Mouse (Mus musculus) limb, embryonic 15.5 days (tissue): ENCODE results near the gene Minos1. TPM values are rescaled to one million over a fixed set of nuclear protein-coding genes. Genes with fewer than 3 reads are reported as not detected.

Source experiments
- ATAC-seq: fragments of 200-750 bp; cut with Nextera tagmentation; 2 replicates; pipeline ENCODE4 v1.8.0; 2017; ENCODE audit warnings: low read depth, moderate TSS enrichment; ENCODE audit not compliant: insufficient number of reproducible peaks, low FRiP score, low TSS enrichment
- H3K27ac ChIP-seq: fragments of 300-500 bp; sonication (generic); 2 replicates; pipeline ENCODE4 v1.5.1; 2015; ENCODE audit warnings: moderate library complexity, mild to moderate bottlenecking, inconsistent platforms
- H3K27me3 ChIP-seq: fragments of 300-500 bp; sonication (generic); 2 replicates; pipeline ENCODE4 v1.6.1; 2015; ENCODE audit warnings: inconsistent platforms
- H3K36me3 ChIP-seq: fragments of 300-500 bp; sonication (generic); 2 replicates; pipeline ENCODE4 v1.6.1; 2015; ENCODE audit warnings: inconsistent platforms
- H3K4me1 ChIP-seq: fragments of 300-500 bp; sonication (generic); 2 replicates; pipeline ENCODE4 v1.6.1; 2015; ENCODE audit warnings: inconsistent platforms
- H3K4me2 ChIP-seq: fragments of 300-500 bp; sonication (generic); 2 replicates; pipeline ENCODE4 v1.6.1; 2015; ENCODE audit warnings: mild to moderate bottlenecking, inconsistent platforms
- H3K4me3 ChIP-seq: fragments of 300-500 bp; sonication (generic); 2 replicates; pipeline ENCODE4 v1.5.1; 2015; ENCODE audit warnings: mild to moderate bottlenecking, inconsistent platforms
- H3K9ac ChIP-seq: fragments of 300-500 bp; sonication (generic); 2 replicates; pipeline ENCODE4 v1.6.1; 2015; ENCODE audit warnings: inconsistent platforms
- H3K9me3 ChIP-seq: fragments of 300-500 bp; sonication (generic); 2 replicates; pipeline ENCODE4 v1.6.1; 2016; ENCODE audit warnings: inconsistent platforms
- WGBS: fragments of 180-500 bp; shearing (Covaris S2); methylation state at CpG from one replicate; pipeline ENCODE4 v1.1.7; 2015; 5-methylcytosine and 5-hydroxymethylcytosine counted together
- polyA plus RNA-seq: library from polyadenylated mRNA; unstranded; fragments of >200 nt; fragmentation: Nextera tagmentation; extraction: Ambion mirVana; gene quantifications from 2 replicates; pipeline ENCODE4 v1.2.1, GENCODE M21; 2015

Gene Minos1
- polyA plus RNA-seq, 1 experiment from 2014 or later, result 467 TPM

DNA sequence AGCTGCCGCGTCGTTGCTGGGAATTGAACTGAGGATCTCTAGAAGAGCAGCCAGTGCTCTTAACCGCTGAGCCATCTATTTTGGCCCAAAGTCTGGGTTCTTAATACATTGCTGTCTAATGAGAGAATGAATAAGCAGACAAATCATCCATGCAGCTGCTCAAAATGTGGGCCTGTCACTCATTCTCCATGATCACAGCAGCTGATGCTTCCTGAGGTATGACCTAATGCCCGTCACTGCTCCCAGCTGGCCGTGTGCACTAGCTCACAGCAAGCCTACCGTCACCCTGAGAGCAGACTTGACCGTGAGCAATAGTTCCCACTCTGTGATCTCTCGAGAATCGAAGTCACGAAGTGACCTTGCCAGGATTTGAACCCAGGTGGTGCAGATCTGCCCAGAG, 51.5 kb downstream of the Minos1 start:
- no peak overlapping the region for H3K9ac ChIP-seq
- peaks cover 33% of the 10 kb centered on the region for H3K27me3 ChIP-seq
- WGBS, result 78% methylated on average over 11 of the region's 11 CpGs
- H3K27ac ChIP-seq, result no peak overlapping the region
- no peak overlapping the region for H3K4me3 ChIP-seq
- no peak overlapping the region for H3K4me2 ChIP-seq
- H3K36me3 ChIP-seq, result peaks cover 6% of the 10 kb centered on the region
- no peak for ATAC-seq
- peaks cover 31% of the 10 kb centered on the region for H3K4me1 ChIP-seq
- H3K9me3 ChIP-seq, result no peaks in the 10 kb centered on the region

- Histone ChIP-seq H3K9me3 (no peaks in the 10 kb centered on the region), H3K4me1 (peaks cover 38% of the 10 kb centered on the region), H3K36me3 (peaks cover 3% of the 10 kb centered on the region; the same call in 1 of the 2 replicates), H3K9ac (no peak overlapping the region), H3K27me3 (peaks cover 40% of the 10 kb centered on the region), H3K27ac (no peak overlapping the region), H3K4me3 (no peak overlapping the region), H3K4me2 (no peak overlapping the region)
- no peak for ATAC-seq
- WGBS, result 8% methylated on average over 4 of the region's 4 CpGs
Observed at GRCm38 (mm10) chr4:139078726-139079125, 52.2 kb downstream of the Minos1 start.

- peaks cover 35% of the 10 kb centered on the region for H3K4me1 ChIP-seq
- H3K4me3 ChIP-seq, result no peak overlapping the region
- ATAC-seq, result no peak
- H3K9me3 ChIP-seq, result no peaks in the 10 kb centered on the region
- peaks cover 44% of the 10 kb centered on the region for H3K27me3 ChIP-seq
- H3K27ac ChIP-seq, result no peak overlapping the region
- no peak overlapping the region for H3K9ac ChIP-seq
- H3K4me2 ChIP-seq, result no peak overlapping the region
- H3K36me3 ChIP-seq, result peaks cover 3% of the 10 kb centered on the region; the same call in 1 of the 2 replicates
- WGBS, result 21% methylated on average over 2 of the region's 2 CpGs
Observed at GRCm38 (mm10) chr4:139078313-139078712, 52.6 kb downstream of the Minos1 start.

DNA sequence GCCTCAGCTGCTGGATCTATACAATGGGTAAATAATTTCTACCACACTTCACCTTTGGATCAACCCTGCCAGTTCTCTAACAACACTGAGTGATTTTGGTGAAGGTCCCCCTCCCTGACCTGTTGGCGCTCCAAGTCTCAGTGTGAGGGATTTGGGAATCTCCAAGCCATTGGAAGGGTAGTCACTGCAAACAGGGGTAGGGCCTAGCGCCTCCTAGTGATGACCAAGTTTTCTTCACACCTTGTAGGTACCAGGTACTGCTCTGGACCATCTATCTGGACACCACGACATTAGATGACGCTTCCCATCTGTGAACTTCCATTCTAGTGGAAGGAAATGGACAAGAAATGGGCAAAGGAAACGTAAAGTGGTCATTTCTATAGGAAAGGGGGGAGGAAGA, 55.0 kb downstream of the Minos1 start:
- H3K4me3 ChIP-seq, result peak overlapping the region; percentile 56; the same call in 1 of the 2 replicates
- H3K27me3 ChIP-seq, result peaks cover 56% of the 10 kb centered on the region

DNA sequence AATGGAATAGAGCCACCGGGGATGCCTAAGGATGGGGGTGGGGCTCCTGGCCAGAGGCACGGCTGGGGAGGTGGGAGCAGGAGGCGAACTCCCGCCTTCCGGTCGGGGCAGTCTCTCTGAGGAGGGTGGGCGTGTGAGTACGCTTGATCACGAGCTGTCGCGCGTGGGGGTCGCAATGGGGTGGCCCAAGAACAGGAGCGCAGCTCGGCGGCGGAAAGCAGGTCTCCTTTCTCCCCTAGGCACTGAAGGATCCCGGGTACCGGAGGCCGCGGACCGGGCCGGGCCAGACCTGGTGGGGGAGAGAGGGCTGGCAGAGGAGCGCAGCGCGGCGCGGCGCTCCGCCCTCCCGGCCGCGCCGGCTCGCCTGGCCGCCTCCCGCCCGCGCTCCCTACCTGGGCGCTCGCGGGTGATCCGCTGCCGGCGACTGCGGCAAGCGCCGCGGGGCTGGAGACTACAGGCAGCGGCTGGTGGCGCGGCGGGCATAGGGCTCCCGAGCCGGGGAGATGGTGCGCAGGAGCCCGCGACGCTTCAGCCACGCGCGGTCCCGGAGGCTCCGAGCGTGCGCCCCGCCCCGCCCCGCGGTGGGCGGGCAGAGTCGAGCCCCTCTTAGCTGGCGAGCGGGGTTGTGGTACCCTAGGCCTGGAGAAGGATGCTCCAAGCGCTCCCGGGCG, 55.7 kb downstream of the Minos1 start, which contains the start of gene Htr6:
Gene Htr6, minus strand, starts transcription at position 530 of the 671 bp plus-strand sequence.
- no peak for ATAC-seq
- no peaks in the 10 kb centered on the region for H3K36me3 ChIP-seq
- peak within 1 kb of the TSS; percentile 37; the same call in 1 of the 2 replicates for H3K9ac ChIP-seq
- peak within 1 kb of the TSS; percentile 56 for H3K4me3 ChIP-seq
- H3K9me3 ChIP-seq, result no peaks in the 10 kb centered on the region
- peaks cover 61% of the 10 kb centered on the region for H3K27me3 ChIP-seq
- H3K4me2 ChIP-seq, result peak within 1 kb of the TSS; percentile 95
- H3K27ac ChIP-seq, result no peak within 1 kb of the TSS
- under 1% methylated on average over 63 of the region's 77 CpGs for WGBS
- peaks cover 24% of the 10 kb centered on the region for H3K4me1 ChIP-seq

More for the DNA sequence above, 55.0 kb downstream of the Minos1 start:
- Histone ChIP-seq H3K9ac (no peak overlapping the region), H3K36me3 (no peaks in the 10 kb centered on the region), H3K9me3 (no peaks in the 10 kb centered on the region), H3K4me2 (peak overlapping the region; percentile 95; the same call in 1 of the 2 replicates), H3K27ac (no peak overlapping the region), H3K4me1 (peaks cover 24% of the 10 kb centered on the region)
- WGBS, result 18% methylated on average over 5 of the region's 5 CpGs
- no peak for ATAC-seq

- no peak overlapping the region for H3K9ac ChIP-seq
Observed at GRCm38 (mm10) chr4:139074060-139074459, 56.9 kb downstream of the Minos1 start.

GRCm38 (mm10) chr4:139068287-139068686, 62.6 kb downstream of the Minos1 start:
- peaks cover 35% of the 10 kb centered on the region for H3K27me3 ChIP-seq
- ATAC-seq, result no peak

More at GRCm38 (mm10) chr4:139074060-139074459, 56.9 kb downstream of the Minos1 start:
- no peak for ATAC-seq
- Histone ChIP-seq H3K4me3 (peak overlapping the region; percentile 56), H3K27ac (no peak overlapping the region), H3K36me3 (no peaks in the 10 kb centered on the region), H3K4me2 (peak overlapping the region; percentile 95), H3K4me1 (peaks cover 24% of the 10 kb centered on the region), H3K9me3 (no peaks in the 10 kb centered on the region), H3K27me3 (peaks cover 69% of the 10 kb centered on the region)
- 23% methylated on average over 29 of the region's 29 CpGs for WGBS

GRCm38 (mm10) chr4:139064831-139065230, 66.1 kb downstream of the Minos1 start:
- Histone ChIP-seq H3K9me3 (no peaks in the 10 kb centered on the region), H3K4me2 (no peak overlapping the region), H3K36me3 (no peaks in the 10 kb centered on the region), H3K4me1 (no peaks in the 10 kb centered on the region), H3K4me3 (no peak overlapping the region), H3K9ac (no peak overlapping the region), H3K27me3 (peaks cover 14% of the 10 kb centered on the region), H3K27ac (no peak overlapping the region)
- no peak for ATAC-seq
- WGBS, result 88% methylated on average over 5 of the region's 5 CpGs

More at GRCm38 (mm10) chr4:139068287-139068686, 62.6 kb downstream of the Minos1 start:
- Histone ChIP-seq H3K9me3 (no peaks in the 10 kb centered on the region), H3K4me1 (no peaks in the 10 kb centered on the region), H3K4me2 (no peak overlapping the region), H3K36me3 (no peaks in the 10 kb centered on the region), H3K4me3 (no peak overlapping the region), H3K27ac (no peak overlapping the region), H3K9ac (no peak overlapping the region)
- 32% methylated on average over 4 of the region's 4 CpGs for WGBS

DNA sequence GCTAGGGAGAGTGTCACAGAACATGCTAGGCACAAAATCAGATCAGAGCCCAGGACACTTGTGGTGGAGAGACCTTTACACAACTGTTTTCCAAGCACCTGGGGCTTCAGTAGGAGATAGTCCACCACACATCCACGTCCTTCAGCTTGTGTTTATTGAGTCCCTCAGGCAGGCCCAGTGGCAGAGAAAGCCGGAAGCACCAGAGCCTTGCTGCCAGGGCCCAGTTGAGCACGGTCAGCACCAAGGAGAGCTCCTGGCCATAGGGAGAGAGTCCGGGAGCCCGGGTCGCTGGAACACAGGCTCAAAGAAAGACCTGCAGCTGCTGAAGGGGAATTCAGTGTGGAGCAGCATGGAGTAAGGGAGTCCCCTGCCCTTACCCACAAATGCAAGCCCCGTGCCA, 71.3 kb downstream of the Minos1 start:
- Histone ChIP-seq H3K9me3 (no peaks in the 10 kb centered on the region), H3K4me3 (no peak overlapping the region), H3K27ac (no peak overlapping the region), H3K9ac (no peak overlapping the region), H3K36me3 (no peaks in the 10 kb centered on the region), H3K4me2 (no peak overlapping the region), H3K4me1 (no peaks in the 10 kb centered on the region), H3K27me3 (no peaks in the 10 kb centered on the region; the same call in 1 of the 2 replicates)
- WGBS, result 4% methylated on average over 7 of the region's 7 CpGs
- ATAC-seq, result no peak

GRCm38 (mm10) chr4:139058029-139058428, 72.9 kb downstream of the Minos1 start:
- Histone ChIP-seq H3K9me3 (no peaks in the 10 kb centered on the region), H3K4me2 (no peak overlapping the region), H3K27ac (no peak overlapping the region), H3K4me3 (no peak overlapping the region), H3K27me3 (no peaks in the 10 kb centered on the region; the same call in 1 of the 2 replicates), H3K4me1 (no peaks in the 10 kb centered on the region), H3K36me3 (no peaks in the 10 kb centered on the region), H3K9ac (no peak overlapping the region)
- no peak for ATAC-seq
- WGBS, result 82% methylated on average over 5 of the region's 5 CpGs

GRCm38 (mm10) chr4:139057291-139057690, 73.6 kb downstream of the Minos1 start:
- no peak overlapping the region for H3K9ac ChIP-seq
- H3K4me3 ChIP-seq, result no peak overlapping the region
- H3K27ac ChIP-seq, result no peak overlapping the region
- no peaks in the 10 kb centered on the region for H3K9me3 ChIP-seq
- no peaks in the 10 kb centered on the region; the same call in 1 of the 2 replicates for H3K27me3 ChIP-seq
- no peaks in the 10 kb centered on the region for H3K36me3 ChIP-seq
- H3K4me2 ChIP-seq, result no peak overlapping the region
- 73% methylated on average over 5 of the region's 5 CpGs for WGBS
- no peaks in the 10 kb centered on the region for H3K4me1 ChIP-seq
- ATAC-seq, result no peak

DNA sequence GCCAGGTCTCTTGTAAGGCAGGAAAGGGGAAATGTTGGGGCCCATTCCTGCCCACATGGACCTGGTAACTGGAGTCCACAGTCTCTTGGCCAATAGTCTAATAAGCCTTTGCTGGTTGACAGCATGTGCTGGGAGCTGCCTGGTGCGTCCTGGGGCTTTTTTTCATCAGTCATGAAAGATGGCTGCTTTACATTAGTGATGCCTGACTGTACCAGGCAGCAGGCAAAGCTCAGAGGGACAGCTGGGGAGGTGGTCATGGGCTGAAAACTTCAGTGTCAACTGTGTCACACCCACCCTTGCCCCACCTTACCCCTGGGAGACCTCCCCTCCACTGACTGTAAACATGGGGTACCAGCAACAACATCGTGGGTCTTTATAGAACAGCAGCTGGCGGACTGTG, 75.2 kb downstream of the Minos1 start:
- Histone ChIP-seq H3K27me3 (no peaks in the 10 kb centered on the region; the same call in 1 of the 2 replicates), H3K9me3 (no peaks in the 10 kb centered on the region), H3K9ac (no peak overlapping the region), H3K27ac (no peak overlapping the region), H3K4me3 (no peak overlapping the region), H3K4me1 (no peaks in the 10 kb centered on the region), H3K36me3 (no peaks in the 10 kb centered on the region), H3K4me2 (no peak overlapping the region)
- ATAC-seq, result no peak
- WGBS, result 53% methylated on average over 3 of the region's 3 CpGs
